Mouse (Mus musculus) heart, adult 2 months (tissue): ENCODE results near the gene Apaf1. TPM values are rescaled to one million over a fixed set of nuclear protein-coding genes. Genes with fewer than 3 reads are reported as not detected.

Source experiments
- DNase-seq, 2 experiments: peaks; one replicate each; pipeline ENCODE4 v3.0.0; 2021
- H3K27ac ChIP-seq: fragments of 200-600 bp; 2 replicates; pipeline ENCODE4 v1.8.1; 2022
- H3K27me3 ChIP-seq: fragments of 200-500 bp; 2 replicates; pipeline ENCODE4 v1.6.1; 2012; ENCODE audit warnings: mild to moderate bottlenecking, low read length, inconsistent platforms, mixed read lengths; ENCODE audit not compliant: control insufficient read depth, insufficient read depth
- H3K36me3 ChIP-seq: fragments of 200-500 bp; 2 replicates; pipeline ENCODE4 v1.6.1; 2012; ENCODE audit warnings: low read length, inconsistent platforms; ENCODE audit not compliant: control insufficient read depth, insufficient read depth
- H3K4me1 ChIP-seq: fragments of 200-500 bp; 2 replicates; pipeline ENCODE4 v1.6.1; 2011; ENCODE audit warnings: low read length; ENCODE audit not compliant: control insufficient read depth, insufficient read depth
- H3K4me3 ChIP-seq: fragments of 200-600 bp; 2 replicates; pipeline ENCODE4 v1.8.1; 2022
- H3K79me2 ChIP-seq: fragments of 200-500 bp; replicated peaks from 2 replicates; pipeline ENCODE4 v1.6.1; 2012; ENCODE audit warnings: mild to moderate bottlenecking, inconsistent platforms, low read length, moderate library complexity, mixed read lengths; ENCODE audit not compliant: control insufficient read depth, insufficient read depth
- H3K9ac ChIP-seq: fragments of 200-500 bp; 2 replicates; pipeline ENCODE4 v1.6.1; 2012; ENCODE audit warnings: low read depth, mild to moderate bottlenecking, control low read depth, inconsistent platforms, low read length, mixed read lengths
- CTCF ChIP-seq: fragments of 200-600 bp; IDR thresholded peaks from 2 replicates; pipeline ENCODE4 v1.8.1; 2022; ENCODE audit warnings: antibody characterized with exemption, mild to moderate bottlenecking, moderate library complexity
- EP300 ChIP-seq: fragments of 200-500 bp; IDR thresholded peaks from 2 replicates; pipeline ENCODE4 v1.6.1; 2011; ENCODE audit warnings: low read depth, low read length, control low read depth; ENCODE audit not compliant: insufficient read depth
- POLR2A ChIP-seq: fragments of 200-500 bp; IDR thresholded peaks from 2 replicates; pipeline ENCODE4 v1.6.1; 2011; ENCODE audit warnings: mild to moderate bottlenecking, low read depth, low read length, control low read depth; ENCODE audit not compliant: insufficient read depth
- WGBS: fragments of 180-500 bp; shearing (Covaris S2); methylation state at CpG from one replicate; pipeline ENCODE4 v1.1.7; 2018; 5-methylcytosine and 5-hydroxymethylcytosine counted together
- intact Hi-C: fragments of 180-260 bp; cut with DNase I; formaldehyde crosslinking; loops from one replicate; pipeline ENCODE4 v1.15.1; 2025
- polyA plus RNA-seq: library from polyadenylated mRNA; depleted of rRNA; stranded (reverse); fragments of >200 nt; gene quantifications from 2 replicates; pipeline ENCODE4 v1.2.3, GENCODE M21; 2012
- total RNA-seq, 2 experiments: library from RNA; stranded (reverse); gene quantifications; 2 replicates each; pipeline ENCODE4 v1.2.3; 2021

Gene Apaf1
- total and polyA plus RNA-seq, 3 experiments = 3.9 to 5.6 (median 5.2) TPM

GRCm38 (mm10) chr10:91126618-91127355 is 44.2 kb upstream of the Apaf1 start:
- no peak overlapping the region for H3K4me3 ChIP-seq
- 0 out of 2 replicates have a peak overlapping the region, but pooled peaks have one; percentile 32 for H3K9ac ChIP-seq

DNA sequence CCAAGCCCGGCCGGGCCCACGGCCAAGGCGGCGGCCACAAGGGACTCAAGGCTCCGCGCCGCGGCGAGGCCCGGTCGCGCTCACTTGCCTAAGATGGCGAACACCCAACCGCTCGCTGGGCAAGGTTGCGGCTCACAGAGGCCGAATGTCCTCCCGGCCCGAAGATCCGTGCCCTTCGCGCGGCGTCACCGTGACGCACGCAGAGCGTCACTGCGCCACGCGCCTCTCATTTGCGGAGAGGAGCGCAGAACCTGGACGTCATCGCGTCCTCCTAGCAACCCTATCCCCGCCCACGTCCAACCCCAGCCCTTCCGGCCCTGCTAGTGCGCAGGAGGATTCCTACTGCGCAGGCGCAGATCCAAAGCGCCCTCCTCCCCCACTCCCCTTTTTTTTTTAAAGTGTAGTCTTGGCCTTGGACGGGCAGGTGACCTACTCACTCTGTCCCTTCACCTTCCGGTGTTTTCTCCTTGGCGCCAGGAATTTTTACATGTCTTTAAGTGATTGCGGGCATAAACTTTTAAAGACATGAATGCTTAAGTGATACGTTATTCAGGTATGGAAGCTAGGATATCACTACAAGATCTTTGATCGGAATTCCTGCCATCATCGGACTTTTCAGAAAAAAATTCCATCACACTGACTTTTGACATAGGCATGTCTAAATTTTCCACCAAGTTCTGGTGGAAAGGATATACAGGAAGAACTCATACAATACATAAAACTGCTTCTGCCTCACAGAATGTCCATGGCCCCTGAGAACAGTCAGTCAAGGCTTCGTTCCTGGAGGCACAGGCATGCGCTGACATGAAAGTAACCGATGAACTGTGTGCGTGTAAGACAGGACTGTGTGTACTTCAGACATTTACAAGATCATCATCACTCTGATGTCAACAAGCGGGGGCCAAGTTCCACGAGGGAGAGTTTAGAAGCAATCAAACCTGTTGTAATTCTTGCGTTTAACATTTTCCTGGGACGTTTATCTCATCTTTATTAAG is 41.6 kb upstream of the Apaf1 start, which contains the start of gene Slc25a3:
Gene Slc25a3 (minus strand): TSS at position 232 of the 995 bp plus-strand sequence.
- Histone ChIP-seq H3K4me3 (peak within 1 kb of the TSS; percentile 86), H3K9ac (peak within 1 kb of the TSS; percentile 95), H3K4me1 (peaks cover 5% of the 10 kb centered on the region), H3K79me2 (peaks cover 3% of the 10 kb centered on the region; the same call in 1 of the 2 replicates), H3K27ac (peak within 1 kb of the TSS; percentile 97), H3K27me3 (no peaks in the 10 kb centered on the region), H3K36me3 (peaks cover 29% of the 10 kb centered on the region)
- WGBS = 7% methylated on average over 59 of the region's 59 CpGs
- TF ChIP-seq EP300 (peak; percentile 62), POLR2A (peak; percentile 99), CTCF (no peak)
- DNase-seq = peak; percentile 99
- intact Hi-C loops = loop anchor here (2.0 to 5.0 kb wide), 3 partner anchors 15 to 63 kb away; no protein-coding TSS in a partner anchor

More at GRCm38 (mm10) chr10:91126618-91127355, 44.2 kb upstream of the Apaf1 start:
- Histone ChIP-seq H3K36me3 (peaks cover 9% of the 10 kb centered on the region), H3K79me2 (peaks cover 3% of the 10 kb centered on the region; the same call in 1 of the 2 replicates), H3K4me1 (peaks cover 5% of the 10 kb centered on the region), H3K27ac (peak overlapping the region; percentile 81), H3K27me3 (no peaks in the 10 kb centered on the region)
- intact Hi-C loops = no loop called here
- TF ChIP-seq POLR2A = no peak
- no peak for TF ChIP-seq CTCF
- 45% methylated on average over 10 of the region's 10 CpGs for WGBS
- peak in 1 of 2 experiments; percentile 21 for DNase-seq

GRCm38 (mm10) chr10:91123281-91123827 is 40.8 kb upstream of the Apaf1 start:
- H3K4me1 ChIP-seq = peaks cover 5% of the 10 kb centered on the region
- peak overlapping the region; percentile 95 for H3K9ac ChIP-seq
- H3K36me3 ChIP-seq = peaks cover 36% of the 10 kb centered on the region
- peaks cover 3% of the 10 kb centered on the region; the same call in 1 of the 2 replicates for H3K79me2 ChIP-seq
- H3K4me3 ChIP-seq = peak overlapping the region; percentile 86
- intact Hi-C loops = loop anchor here (2.0 to 5.0 kb wide), 2 partner anchors 39 to 64 kb away; no protein-coding TSS in a partner anchor
- peak in 1 of 2 experiments; percentile 65 for DNase-seq
- TF ChIP-seq EP300 (no peak), CTCF (no peak), POLR2A (no peak; the same call in 1 of the 2 replicates)
- peak overlapping the region; percentile 97 for H3K27ac ChIP-seq
- H3K27me3 ChIP-seq = no peaks in the 10 kb centered on the region
- WGBS = under 1% methylated on average over 44 of the region's 44 CpGs

DNA sequence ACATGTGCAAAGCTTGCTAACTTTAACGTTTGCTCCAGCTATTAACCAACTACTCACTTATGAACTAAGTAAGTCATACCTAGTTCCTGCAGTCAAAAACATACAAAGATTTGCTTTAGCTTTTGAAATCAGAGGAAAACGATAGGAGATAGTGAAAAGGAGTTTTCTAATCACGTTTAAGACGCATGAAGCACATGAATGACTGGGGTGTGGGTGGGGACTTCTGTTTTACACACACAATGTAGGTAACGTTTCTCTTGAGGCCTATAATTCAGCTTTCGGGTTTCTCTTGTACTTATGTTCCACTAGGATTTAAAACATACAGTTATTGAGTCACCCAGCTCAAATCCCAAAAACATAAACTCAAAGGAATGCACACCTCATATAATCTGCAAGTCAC is 40.1 kb upstream of the Apaf1 start:
- DNase-seq = no peak
- Histone ChIP-seq H3K27me3 (no peaks in the 10 kb centered on the region), H3K4me3 (peak overlapping the region; percentile 86), H3K9ac (peak overlapping the region; percentile 49; the same call in 1 of the 2 replicates), H3K4me1 (peaks cover 5% of the 10 kb centered on the region), H3K79me2 (peaks cover 3% of the 10 kb centered on the region; the same call in 1 of the 2 replicates), H3K27ac (peak overlapping the region; percentile 97), H3K36me3 (peaks cover 43% of the 10 kb centered on the region)
- intact Hi-C loops = loop anchor here (2.0 to 5.0 kb wide), 2 partner anchors 38 to 65 kb away; no protein-coding TSS in a partner anchor
- TF ChIP-seq EP300 = no peak
- no peak for TF ChIP-seq POLR2A
- TF ChIP-seq CTCF = no peak
- WGBS = 9% methylated on average over 6 of the region's 6 CpGs

DNA sequence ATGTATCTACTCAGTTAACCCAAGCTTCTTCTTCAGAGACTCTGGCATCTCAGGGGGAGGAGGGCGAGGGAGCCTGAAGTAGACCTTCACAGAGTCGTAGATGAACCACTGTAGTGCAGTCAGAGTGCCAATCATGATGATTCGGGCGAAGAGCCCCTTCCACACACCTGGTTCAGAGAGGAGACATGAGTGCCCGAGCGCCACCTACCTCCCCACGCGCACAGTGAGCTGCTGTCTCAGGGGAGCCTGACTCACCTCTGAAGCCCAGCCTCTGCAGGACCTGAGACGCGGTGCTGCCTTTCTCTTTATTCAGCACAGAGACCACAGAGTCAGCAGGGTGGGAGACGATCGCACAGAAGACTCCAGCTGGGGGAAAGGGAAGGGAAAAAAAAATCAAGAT is 34.4 kb upstream of the Apaf1 start:
- peak in 1 of 2 experiments; percentile 9 for DNase-seq
- H3K27ac ChIP-seq = no peak overlapping the region
- intact Hi-C loops = no loop called here
- peaks cover 2% of the 10 kb centered on the region; the same call in 1 of the 2 replicates for H3K4me1 ChIP-seq
- H3K4me3 ChIP-seq = no peak overlapping the region
- no peaks in the 10 kb centered on the region for H3K79me2 ChIP-seq
- 78% methylated on average over 12 of the region's 12 CpGs for WGBS
- no peaks in the 10 kb centered on the region for H3K27me3 ChIP-seq
- H3K36me3 ChIP-seq = peaks cover 59% of the 10 kb centered on the region
- no peak overlapping the region for H3K9ac ChIP-seq
- TF ChIP-seq POLR2A (0 out of 2 replicates have a peak, but pooled peaks have one; percentile 23), CTCF (no peak), EP300 (no peak)
